Comparison of ENCODE assay signal across 14 mouse cellular contexts in genomic region chr5:135852421-135852820, GRCm38 (mm10). TPM values are rescaled to one million over a fixed set of nuclear protein-coding genes. Genes with fewer than 3 reads are reported as not detected.
DNase-seq lines count a peak whose midpoint lies in the region; ATAC-seq and TF ChIP-seq lines count a peak whose summit lies in the region.
"Had no signal": no experiment of that assay in that cellular context is flagged by ENCODE, and none has a peak within 500 bp of the region (broad histone marks: within the 10 kb centered on the region; RNA-seq: fewer than 3 reads in every experiment).

No protein-coding gene starts in this region.

- 3% methylated on average over 10 of the region's 10 CpGs for WGBS in hindbrain, embryonic 11.5 days
- 4% methylated on average over 10 of the region's 10 CpGs for WGBS in hindbrain, embryonic 16.5 days
- 2% methylated on average over 10 of the region's 10 CpGs for WGBS in embryonic facial prominence, embryonic 12.5 days
- 7% methylated on average over 10 of the region's 10 CpGs for WGBS in midbrain, embryonic 14.5 days

- ATAC-seq in hindbrain, embryonic 11.5 days (ENCODE audit: low FRiP score), result no peak; the same call in 1 of the 2 replicates
- ATAC-seq in hindbrain, embryonic 16.5 days, result no peak
- no peak for ATAC-seq in embryonic facial prominence, embryonic 12.5 days (ENCODE audit: insufficient number of reproducible peaks, insufficient read depth, low FRiP score, low TSS enrichment)
- no peak for ATAC-seq in midbrain, embryonic 14.5 days (ENCODE audit: low FRiP score, low TSS enrichment)

- H3K4me3 ChIP-seq in hindbrain, embryonic 11.5 days (ENCODE audit: low read depth, low read length), result peak overlapping the region; percentile 38
- H3K4me3 ChIP-seq in hindbrain, embryonic 16.5 days (ENCODE audit: low read length), result no peak overlapping the region
- peak overlapping the region; percentile 57 to 63 for H3K4me3 ChIP-seq in ES-E14 (ENCODE audit: insufficient read depth in 1 of 2, low read depth in 1 of 2, low read length in 2 of 2, poor library complexity in 1 of 2, severe bottlenecking in 1 of 2)
- no peak overlapping the region for H3K4me3 ChIP-seq in embryonic facial prominence, embryonic 12.5 days
- peak overlapping the region; percentile 17; the same call in 1 of the 2 replicates for H3K4me3 ChIP-seq in midbrain, embryonic 14.5 days (replicated peaks; ENCODE audit: low read depth, low read length)
- H3K4me3 ChIP-seq: layer of hippocampus, adult 2 months; liver, embryonic 13.5 days had no signal

- in situ Hi-C loops in ES-E14 (cut with MboI; ENCODE audit: low sequenced_read_pairs in 2 of 2, unreplicated experiment in 2 of 2), result no loop called here

- H3K9ac ChIP-seq in hindbrain, embryonic 11.5 days (ENCODE audit: low read depth, low read length), result peak overlapping the region; percentile 71
- no peak overlapping the region; the same call in 1 of the 2 replicates for H3K9ac ChIP-seq in hindbrain, embryonic 16.5 days (ENCODE audit: low read depth, low read length)
- H3K9ac ChIP-seq in ES-E14 (ENCODE audit: insufficient read depth, low read depth, low read length, poor library complexity, severe bottlenecking), result peak overlapping the region; percentile 42; the same call in 1 of the 2 replicates
- H3K9ac ChIP-seq in embryonic facial prominence, embryonic 12.5 days, result no peak overlapping the region
- peak overlapping the region; percentile 29; the same call in 1 of the 2 replicates for H3K9ac ChIP-seq in midbrain, embryonic 14.5 days (replicated peaks; ENCODE audit: low read length)
- H3K9ac ChIP-seq: liver, embryonic 13.5 days had no signal

- H3K4me1 ChIP-seq in hindbrain, embryonic 11.5 days (replicated peaks; ENCODE audit: control insufficient read depth, insufficient read depth, low read length), result peaks cover 17% of the 10 kb centered on the region
- peaks cover 26% of the 10 kb centered on the region for H3K4me1 ChIP-seq in hindbrain, embryonic 16.5 days (ENCODE audit: control insufficient read depth, insufficient read depth, low read depth, low read length)
- peaks cover 2 to 10% of the 10 kb centered on the region in 2 experiments; a peak in 2 of 4 replicates for H3K4me1 ChIP-seq in ES-E14 (ENCODE audit: control insufficient read depth in 2 of 2, insufficient read depth in 2 of 2, low read length in 2 of 2, poor library complexity in 1 of 2)
- peaks cover 21% of the 10 kb centered on the region for H3K4me1 ChIP-seq in embryonic facial prominence, embryonic 12.5 days
- H3K4me1 ChIP-seq in midbrain, embryonic 14.5 days (ENCODE audit: control insufficient read depth, insufficient read depth, low read length), result peaks cover 50% of the 10 kb centered on the region
- H3K4me1 ChIP-seq: liver, embryonic 13.5 days had no signal

- no peaks in the 10 kb centered on the region for H3K9me3 ChIP-seq in hindbrain, embryonic 11.5 days (ENCODE audit: control insufficient read depth, low read length)
- H3K9me3 ChIP-seq in hindbrain, embryonic 16.5 days (ENCODE audit: control insufficient read depth, low read length), result no peaks in the 10 kb centered on the region
- H3K9me3 ChIP-seq in ES-E14 (ENCODE audit: control insufficient read depth, insufficient read depth, low read depth, low read length), result no peaks in the 10 kb centered on the region
- H3K9me3 ChIP-seq in embryonic facial prominence, embryonic 12.5 days, result no peaks in the 10 kb centered on the region
- H3K9me3 ChIP-seq in midbrain, embryonic 14.5 days (ENCODE audit: control insufficient read depth, low read length), result no peaks in the 10 kb centered on the region

- DNase-seq in hindbrain, embryonic 11.5 days (ENCODE audit: low spot score), result peak; percentile 72
- peak; percentile 79 for DNase-seq in ES-E14 (ENCODE audit: low read depth, low spot score)
- DNase-seq in midbrain, embryonic 14.5 days, result no peak
- DNase-seq in layer of hippocampus, postnatal 14 days (ENCODE audit: low spot score in 2 of 2), result no peak
- no peak for DNase-seq in cerebellum, adult 11-12 months
- DNase-seq in thymus, postnatal 4 days, result no peak
- DNase-seq: adrenal gland, postnatal 10 days; heart, postnatal 10 days; liver, embryonic 13.5 days; right cerebral cortex, adult 18-20 months had no signal

- H3K4me2 ChIP-seq in hindbrain, embryonic 11.5 days (replicated peaks; ENCODE audit: low read depth, low read length), result peak overlapping the region; percentile 58
- no peak overlapping the region; the same call in 1 of the 2 replicates for H3K4me2 ChIP-seq in hindbrain, embryonic 16.5 days (ENCODE audit: low read length)
- peak overlapping the region; percentile 14; the same call in 1 of the 2 replicates for H3K4me2 ChIP-seq in embryonic facial prominence, embryonic 12.5 days (replicated peaks)
- peak overlapping the region; percentile 46 for H3K4me2 ChIP-seq in midbrain, embryonic 14.5 days (ENCODE audit: low read length)
- H3K4me2 ChIP-seq: liver, embryonic 13.5 days had no signal

- H3K36me3 ChIP-seq in hindbrain, embryonic 11.5 days (ENCODE audit: control insufficient read depth, insufficient read depth, low read length), result no peaks in the 10 kb centered on the region
- H3K36me3 ChIP-seq in hindbrain, embryonic 16.5 days (ENCODE audit: control insufficient read depth, insufficient read depth, low read length), result no peaks in the 10 kb centered on the region; the same call in 1 of the 2 replicates
- no peaks in the 10 kb centered on the region for H3K36me3 ChIP-seq in ES-E14 (ENCODE audit: control insufficient read depth, insufficient read depth, low read length, poor library complexity, severe bottlenecking)
- no peaks in the 10 kb centered on the region for H3K36me3 ChIP-seq in embryonic facial prominence, embryonic 12.5 days
- peaks cover 23% of the 10 kb centered on the region for H3K36me3 ChIP-seq in midbrain, embryonic 14.5 days (ENCODE audit: control insufficient read depth, insufficient read depth, low read length)
- H3K36me3 ChIP-seq: liver, embryonic 13.5 days had no signal

- peaks cover 30% of the 10 kb centered on the region for H3K27me3 ChIP-seq in hindbrain, embryonic 11.5 days (ENCODE audit: control insufficient read depth, insufficient read depth, low read length)
- peaks cover 13% of the 10 kb centered on the region for H3K27me3 ChIP-seq in hindbrain, embryonic 16.5 days (replicated peaks; ENCODE audit: control insufficient read depth, insufficient read depth, low read length)
- peaks cover 85% of the 10 kb centered on the region for H3K27me3 ChIP-seq in embryonic facial prominence, embryonic 12.5 days
- peaks cover 18% of the 10 kb centered on the region for H3K27me3 ChIP-seq in midbrain, embryonic 14.5 days (ENCODE audit: control insufficient read depth, insufficient read depth, low read length)

- H3K27ac ChIP-seq in hindbrain, embryonic 11.5 days (ENCODE audit: low read depth, low read length), result peak overlapping the region; percentile 96
- H3K27ac ChIP-seq in hindbrain, embryonic 16.5 days (ENCODE audit: low read depth, low read length), result no peak overlapping the region
- H3K27ac ChIP-seq in ES-E14 (ENCODE audit: insufficient read depth, low read depth, low read length, poor library complexity, severe bottlenecking), result no peak overlapping the region
- no peak overlapping the region for H3K27ac ChIP-seq in embryonic facial prominence, embryonic 12.5 days
- H3K27ac ChIP-seq in midbrain, embryonic 14.5 days (replicated peaks; ENCODE audit: low read depth, low read length), result peak overlapping the region; percentile 94
- H3K27ac ChIP-seq: layer of hippocampus, adult 2 months; liver, embryonic 13.5 days had no signal

TF ChIP-seq in ES-E14, 5 proteins besides CTCF, POLR2A, EP300 and RAD21:
- TF ChIP-seq CHD2 (IDR thresholded peaks at IDR 0.05; ENCODE audit: low read depth, low read length) (no peak), ZC3H11A (IDR thresholded peaks at IDR 0.05; ENCODE audit: borderline replicate concordance, low read depth, low read length) (no peak), ZNF384 (IDR thresholded peaks at IDR 0.05; ENCODE audit: low read depth, low read length) (no peak), HCFC1 (IDR thresholded peaks at IDR 0.05; ENCODE audit: borderline replicate concordance, insufficient read depth, low read length) (no peak), MAFK (IDR thresholded peaks at IDR 0.05; ENCODE audit: insufficient read depth, low read depth, low read length) (no peak)

RNA-seq across cellular contexts. Expression of gene Hspb1, which starts 35.3 kb away (rescaled TPM):
- 16.6 and 26.1 TPM in 2 replicates for polyA plus RNA-seq in hindbrain, embryonic 11.5 days (2014; fragmentation: Nextera tagmentation; extraction: Ambion mirVana)
- polyA plus RNA-seq in hindbrain, embryonic 16.5 days (2015; fragmentation: Nextera tagmentation; extraction: Ambion mirVana), result 15.6 and 29.6 TPM in 2 replicates
- 630 and 878 TPM in 2 replicates for total RNA-seq in ES-E14 (2012; rRNA removed)
- 67.9 and 74.8 TPM in 2 replicates for polyA plus RNA-seq in embryonic facial prominence, embryonic 12.5 days (2016; fragmentation: Nextera tagmentation; extraction: Ambion mirVana)
- 5.5 and 6.4 TPM in 2 replicates for polyA plus RNA-seq in midbrain, embryonic 14.5 days (2014; fragmentation: Nextera tagmentation; extraction: Ambion mirVana)
- 10 to 100 TPM in 1 of 2 experiments, 1 to 10 TPM in 1; 7.1 to 10.5 TPM for total RNA-seq in layer of hippocampus, postnatal 14 days (2021)
- total RNA-seq: megakaryocyte progenitor cell, adult 5-6 weeks had no signal

RNA-seq across cellular contexts. Expression of gene Srrm3, which starts 45.7 kb away (rescaled TPM):
- polyA plus RNA-seq in hindbrain, embryonic 11.5 days (2014; fragmentation: Nextera tagmentation; extraction: Ambion mirVana), result 33.2 and 39.8 TPM in 2 replicates
- 59.7 and 65.9 TPM in 2 replicates for polyA plus RNA-seq in hindbrain, embryonic 16.5 days (2015; fragmentation: Nextera tagmentation; extraction: Ambion mirVana)
- total RNA-seq in ES-E14 (2012; rRNA removed), result 0.18 and 0.90 TPM in 2 replicates
- polyA plus RNA-seq in embryonic facial prominence, embryonic 12.5 days (2016; fragmentation: Nextera tagmentation; extraction: Ambion mirVana), result 3.6 and 8.9 TPM in 2 replicates
- polyA plus RNA-seq in midbrain, embryonic 14.5 days (2014; fragmentation: Nextera tagmentation; extraction: Ambion mirVana), result 59.8 and 66.2 TPM in 2 replicates
- 10 to 100 TPM; 63.2 to 68.4 TPM for total RNA-seq in layer of hippocampus, postnatal 14 days (2021)
- total RNA-seq: megakaryocyte progenitor cell, adult 5-6 weeks had no signal
- polyA plus RNA-seq: liver, embryonic 13.5 days had no signal

Comparison
In these comparisons a context has a peak if more than half of its experiments do, and no peak if none do; other contexts are left out.
1. H3K27ac ChIP-seq: peak in hindbrain, embryonic 11.5 days (single experiment) and midbrain, embryonic 14.5 days (single experiment); none in hindbrain, embryonic 16.5 days (single experiment), ES-E14 (single experiment) and embryonic facial prominence, embryonic 12.5 days (single experiment).
2. H3K4me3 ChIP-seq: peak in hindbrain, embryonic 11.5 days (single experiment), ES-E14 (2 of 2) and midbrain, embryonic 14.5 days (single experiment); none in hindbrain, embryonic 16.5 days (single experiment) and embryonic facial prominence, embryonic 12.5 days (single experiment).
3. H3K9ac ChIP-seq: peak in hindbrain, embryonic 11.5 days (single experiment), ES-E14 (single experiment) and midbrain, embryonic 14.5 days (single experiment); none in hindbrain, embryonic 16.5 days (single experiment) and embryonic facial prominence, embryonic 12.5 days (single experiment).
4. DNase-seq: peak in hindbrain, embryonic 11.5 days (single experiment) and ES-E14 (single experiment); none in midbrain, embryonic 14.5 days (single experiment), layer of hippocampus, postnatal 14 days (0 of 2), cerebellum, adult 11-12 months (single experiment) and thymus, postnatal 4 days (single experiment).